Mouse (Mus musculus) embryo, embryonic 11 days (tissue): Measurements from ENCODE around the gene Kidins220.

Experiments
- DNase-seq: peaks from one replicate; pipeline ENCODE4 v3.0.0-alpha.2; 2015

Kidins220 gene

GRCm38 (mm10) chr12:25027416-25027815, 52.7 kb downstream of the Kidins220 start:
- peak; percentile 75 for DNase-seq

- DNase-seq, result peak; percentile 75
Observed at GRCm38 (mm10) chr12:25033662-25034337, 59.1 kb downstream of the Kidins220 start.

- DNase-seq, result no peak
Observed at GRCm38 (mm10) chr12:25034338-25034953, 59.7 kb downstream of the Kidins220 start.

- DNase-seq, result no peak
Observed at GRCm38 (mm10) chr12:25036024-25036423, 61.3 kb downstream of the Kidins220 start.

- no peak for DNase-seq
Observed at GRCm38 (mm10) chr12:25037222-25037621, 62.5 kb downstream of the Kidins220 start.

GRCm38 (mm10) chr12:25037681-25038472, 63.2 kb downstream of the Kidins220 start:
- no peak for DNase-seq

GRCm38 (mm10) chr12:25044056-25044455, 69.3 kb downstream of the Kidins220 start:
- no peak for DNase-seq

- no peak for DNase-seq
Observed at GRCm38 (mm10) chr12:25044579-25044978, 69.9 kb downstream of the Kidins220 start.

GRCm38 (mm10) chr12:25049253-25049652, 74.5 kb downstream of the Kidins220 start:
- DNase-seq, result no peak

GRCm38 (mm10) chr12:25054511-25054910, 79.8 kb downstream of the Kidins220 start:
- no peak for DNase-seq

- DNase-seq, result no peak
Observed at GRCm38 (mm10) chr12:25054963-25055362, 80.2 kb downstream of the Kidins220 start.

- DNase-seq, result no peak
Observed at GRCm38 (mm10) chr12:25059487-25060200, 84.9 kb downstream of the Kidins220 start.

- DNase-seq, result no peak
Observed at GRCm38 (mm10) chr12:25060901-25061300, 86.2 kb downstream of the Kidins220 start.

- no peak for DNase-seq
Observed at GRCm38 (mm10) chr12:25062264-25062663, 87.5 kb downstream of the Kidins220 start.

GRCm38 (mm10) chr12:25073374-25073773, 98.6 kb downstream of the Kidins220 start:
- no peak for DNase-seq

GRCm38 (mm10) chr12:25074344-25074743, 99.6 kb downstream of the Kidins220 start:
- no peak for DNase-seq

GRCm38 (mm10) chr12:25083260-25084178, 108.8 kb downstream of the Kidins220 start:
- no peak for DNase-seq

GRCm38 (mm10) chr12:25086966-25087365, 112.2 kb downstream of the Kidins220 start:
- DNase-seq, result no peak

GRCm38 (mm10) chr12:25089433-25089832, 114.7 kb downstream of the Kidins220 start:
- DNase-seq, result no peak

GRCm38 (mm10) chr12:25092027-25092704, 117.4 kb downstream of the Kidins220 start:
- DNase-seq, result peak; percentile 91

GRCm38 (mm10) chr12:25092751-25093211, 118.1 kb downstream of the Kidins220 start:
- peak; percentile 73 for DNase-seq
